Comparison of ENCODE assay signal across 9 mouse cellular contexts in genomic region chr16:49792446-49792878, GRCm38 (mm10). TPM values are rescaled to one million over a fixed set of nuclear protein-coding genes. Genes with fewer than 3 reads are reported as not detected.
A peak's percentile ranks its signal among the peaks of the same experiment; 100 is the strongest.
DNase-seq lines count a peak whose midpoint lies in the region; TF ChIP-seq lines count a peak whose summit lies in the region.
"Had no signal": no experiment of that assay in that cellular context is flagged by ENCODE, and none has a peak within 500 bp of the region (broad histone marks: within the 10 kb centered on the region; RNA-seq: fewer than 3 reads in every experiment).

No protein-coding gene starts in this region.

- intact Hi-C loops in heart, postnatal 25 days (cut with DNase I) = no loop called here

- TF ChIP-seq POLR2A in bone marrow macrophage, adult 2 months (IDR thresholded peaks at IDR 0.05; ENCODE audit: borderline replicate concordance, low read depth, low read length) = no peak

- peaks cover 21% of the 10 kb centered on the region for H3K4me1 ChIP-seq in bone marrow macrophage, adult 2 months (ENCODE audit: control insufficient read depth, insufficient read depth, low read length)

- no peak for TF ChIP-seq CTCF in bone marrow macrophage, adult 2 months (IDR thresholded peaks at IDR 0.05; ENCODE audit: low read depth, low read length)

- DNase-seq in heart, adult 11 months = peak; percentile 95
- DNase-seq in heart, postnatal 25 days (ENCODE audit: low spot score) = no peak
- DNase-seq in induced T-regulatory cell, adult 2 months (ENCODE audit: low read depth) = peak; percentile 77
- DNase-seq in lung, postnatal 10 days = peak; percentile 77
- DNase-seq in testis, postnatal 10 days (ENCODE audit: low spot score) = no peak
- no peak for DNase-seq in layer of hippocampus, adult 9-10 months (ENCODE audit: low spot score)
- DNase-seq in cerebellum, postnatal 36 days = no peak
- DNase-seq: cerebellum, adult 18-20 months had no signal

- 0 out of 2 replicates have a peak overlapping the region, but pooled peaks have one; percentile 21 for H3K27ac ChIP-seq in bone marrow macrophage, adult 2 months (ENCODE audit: insufficient read depth, low read depth, low read length)

- H3K4me3 ChIP-seq in bone marrow macrophage, adult 2 months (ENCODE audit: insufficient read depth, low read length) = peak overlapping the region; percentile 45

RNA-seq across cellular contexts. Expression of gene Cd47, which starts 7.9 kb away (rescaled TPM):
- total RNA-seq in heart, postnatal 25 days (2021) = 10 to 100 TPM; 73.5 to 76.4 TPM
- polyA plus RNA-seq in bone marrow macrophage, adult 2 months (2012; ENCODE audit: insufficient read depth, insufficient read length, missing spikeins) = 310 and 315 TPM in 2 replicates

Comparison
In these comparisons a context has a peak if more than half of its experiments do, and no peak if none do; other contexts are left out.
1. DNase-seq: peak in heart, adult 11 months (single experiment), induced T-regulatory cell, adult 2 months (single experiment) and lung, postnatal 10 days (single experiment); none in heart, postnatal 25 days (single experiment), testis, postnatal 10 days (single experiment), layer of hippocampus, adult 9-10 months (single experiment) and cerebellum, postnatal 36 days (0 of 2).